ENCODE assay signal across 28 mouse cellular contexts in the genomic region with DNA sequence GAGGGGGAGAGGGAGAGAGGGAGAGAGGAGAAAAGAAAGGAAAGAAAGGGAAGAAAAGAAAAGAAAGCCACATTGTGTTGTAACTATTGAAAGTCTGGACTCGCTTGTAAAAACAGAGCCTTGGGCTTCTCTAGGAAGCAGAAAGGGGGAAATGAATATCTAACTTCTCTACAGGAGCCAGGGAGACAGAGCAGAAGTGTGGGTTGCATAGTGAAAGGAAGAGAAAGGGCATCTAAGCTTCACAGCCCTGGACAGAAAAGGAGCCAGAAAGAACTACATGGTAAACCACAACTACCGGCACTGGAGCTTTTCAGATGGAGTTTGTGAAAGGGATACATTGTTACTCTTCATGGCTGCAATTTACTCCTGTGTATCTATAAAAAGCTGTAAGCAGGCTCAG. TPM values are rescaled to one million over a fixed set of nuclear protein-coding genes. Genes with fewer than 3 reads are reported as not detected.
DNase-seq lines count a peak whose midpoint lies in the region; ATAC-seq and TF ChIP-seq lines count a peak whose summit lies in the region.
"Had no signal": no experiment of that assay in that cellular context is flagged by ENCODE, and none has a peak within 500 bp of the region (broad histone marks: within the 10 kb centered on the region; RNA-seq: fewer than 3 reads in every experiment).

No protein-coding gene starts in this region.

- no peak for DNase-seq in gastrocnemius, adult 2 months
- no peak for DNase-seq in gastrocnemius, adult 8-10 months (ENCODE audit: low spot score in 2 of 2)
- no peak for DNase-seq in heart, adult 11 months
- DNase-seq in midbrain, postnatal 0 days (ENCODE audit: low spot score) = no peak
- peak; percentile 16 for DNase-seq in naive thymus-derived CD4-positive, alpha-beta T cell, adult 2 months (ENCODE audit: low read depth)
- DNase-seq in right cerebral cortex, adult 2 months (ENCODE audit: low spot score in 2 of 2) = no peak
- DNase-seq: adrenal gland, postnatal 25 days; cerebellum, adult 9-10 months; gastrocnemius, postnatal 25 days; kidney, adult 9 months; kidney, postnatal 25 days; layer of hippocampus, postnatal 36 days; liver, embryonic 13.5 days; lung, adult 2 months; lung, postnatal 14 days had no signal

- no peak for TF ChIP-seq CTCF in gastrocnemius, adult 2 months (IDR thresholded peaks at IDR 0.05)
- TF ChIP-seq CTCF in midbrain, postnatal 0 days (IDR thresholded peaks at IDR 0.05) = no peak

- H3K4me2 ChIP-seq in heart, embryonic 14.5 days (ENCODE audit: low read length) = peak overlapping the region; percentile 27; the same call in 1 of the 2 replicates
- H3K4me2 ChIP-seq in midbrain, postnatal 0 days (ENCODE audit: low read depth, low read length, poor library complexity, severe bottlenecking) = no peak overlapping the region
- H3K4me2 ChIP-seq in midbrain, embryonic 15.5 days = no peak overlapping the region
- H3K4me2 ChIP-seq: limb, embryonic 13.5 days; liver, embryonic 13.5 days; midbrain, embryonic 13.5 days had no signal

- ATAC-seq in heart, embryonic 14.5 days (ENCODE audit: insufficient number of reproducible peaks, insufficient read depth, low FRiP score, low read depth) = no peak
- no peak for ATAC-seq in midbrain, postnatal 0 days (ENCODE audit: low FRiP score)
- ATAC-seq in midbrain, embryonic 15.5 days (replicated peaks) = no peak
- ATAC-seq: CD4-positive, CD25-positive, alpha-beta regulatory T cell, adult 4 months; forebrain, embryonic 16.5 days; hindbrain, postnatal 0 days; intestine, embryonic 16.5 days; midbrain, embryonic 13.5 days had no signal

- H3K27ac ChIP-seq in gastrocnemius, adult 2 months = peak overlapping the region; percentile 70
- peak overlapping the region; percentile 85 to 90 for H3K27ac ChIP-seq in heart, embryonic 14.5 days (replicated peaks in 1 of 2; ENCODE audit: control insufficient read depth in 1 of 2, insufficient read depth in 1 of 2, low read depth in 2 of 2, low read length in 2 of 2)
- H3K27ac ChIP-seq in midbrain, postnatal 0 days (ENCODE audit: low read depth, low read length) = 0 out of 2 replicates have a peak overlapping the region, but pooled peaks have one; percentile 12
- H3K27ac ChIP-seq in midbrain, embryonic 15.5 days = no peak overlapping the region
- H3K27ac ChIP-seq: forebrain, embryonic 10.5 days; hindbrain, postnatal 0 days; layer of hippocampus, adult 2 months; limb, embryonic 13.5 days; liver, embryonic 13.5 days; midbrain, embryonic 13.5 days had no signal

- H3K9me3 ChIP-seq in heart, embryonic 14.5 days (ENCODE audit: control insufficient read depth, low read length) = no peaks in the 10 kb centered on the region
- H3K9me3 ChIP-seq in midbrain, postnatal 0 days (ENCODE audit: low read length) = no peaks in the 10 kb centered on the region
- H3K9me3 ChIP-seq in midbrain, embryonic 15.5 days = no peaks in the 10 kb centered on the region
- H3K9me3 ChIP-seq: forebrain, embryonic 10.5 days; limb, embryonic 13.5 days; liver, embryonic 13.5 days; midbrain, embryonic 13.5 days had no signal

- peaks cover 14% of the 10 kb centered on the region in 2 experiments for H3K4me1 ChIP-seq in heart, embryonic 14.5 days (ENCODE audit: control insufficient read depth in 2 of 2, insufficient read depth in 2 of 2, low read length in 2 of 2)
- no peaks in the 10 kb centered on the region for H3K4me1 ChIP-seq in midbrain, postnatal 0 days (ENCODE audit: insufficient read depth, low read length)
- no peaks in the 10 kb centered on the region for H3K4me1 ChIP-seq in midbrain, embryonic 15.5 days
- H3K4me1 ChIP-seq: liver, embryonic 13.5 days; midbrain, embryonic 13.5 days had no signal

- intact Hi-C loops in gastrocnemius, adult 2 months (cut with DNase I) = no loop called here

- no peaks in the 10 kb centered on the region for H3K27me3 ChIP-seq in heart, embryonic 14.5 days (ENCODE audit: control insufficient read depth, insufficient read depth, low read length)
- H3K27me3 ChIP-seq in midbrain, postnatal 0 days (ENCODE audit: insufficient read depth, low read length) = no peaks in the 10 kb centered on the region
- no peaks in the 10 kb centered on the region for H3K27me3 ChIP-seq in midbrain, embryonic 15.5 days (replicated peaks)
- H3K27me3 ChIP-seq: limb, embryonic 13.5 days; liver, embryonic 13.5 days; midbrain, embryonic 13.5 days had no signal

- H3K9ac ChIP-seq in heart, embryonic 14.5 days (ENCODE audit: low read length) = peak overlapping the region; percentile 35; the same call in 1 of the 2 replicates
- H3K9ac ChIP-seq in midbrain, postnatal 0 days (replicated peaks; ENCODE audit: low read length, poor library complexity, severe bottlenecking) = no peak overlapping the region
- H3K9ac ChIP-seq in midbrain, embryonic 15.5 days = no peak overlapping the region
- H3K9ac ChIP-seq: limb, embryonic 13.5 days; liver, embryonic 13.5 days; midbrain, embryonic 13.5 days had no signal

- H3K4me3 ChIP-seq in gastrocnemius, adult 2 months = no peak overlapping the region
- no peak overlapping the region for H3K4me3 ChIP-seq in heart, embryonic 14.5 days (ENCODE audit: control insufficient read depth in 1 of 2, insufficient read depth in 1 of 2, low read depth in 1 of 2, low read length in 2 of 2)
- H3K4me3 ChIP-seq in midbrain, postnatal 0 days (ENCODE audit: low read depth, low read length) = no peak overlapping the region
- H3K4me3 ChIP-seq in midbrain, embryonic 15.5 days = no peak overlapping the region
- H3K4me3 ChIP-seq: forebrain, embryonic 10.5 days; layer of hippocampus, adult 2 months; limb, embryonic 13.5 days; liver, embryonic 13.5 days; midbrain, embryonic 13.5 days had no signal

- no peaks in the 10 kb centered on the region for H3K36me3 ChIP-seq in heart, embryonic 14.5 days (ENCODE audit: control insufficient read depth, insufficient read depth, low read length)
- no peaks in the 10 kb centered on the region for H3K36me3 ChIP-seq in midbrain, postnatal 0 days (ENCODE audit: insufficient read depth, low read length)
- no peaks in the 10 kb centered on the region for H3K36me3 ChIP-seq in midbrain, embryonic 15.5 days (replicated peaks)
- H3K36me3 ChIP-seq: forebrain, embryonic 10.5 days; limb, embryonic 13.5 days; liver, embryonic 13.5 days; midbrain, embryonic 13.5 days had no signal

- WGBS in heart, embryonic 14.5 days = 49% methylated on average over 2 of the region's 2 CpGs
- WGBS in midbrain, postnatal 0 days = 39% methylated on average over 2 of the region's 2 CpGs
- 28% methylated on average over 2 of the region's 2 CpGs for WGBS in midbrain, embryonic 15.5 days

RNA-seq across cellular contexts. Expression of a gene that starts 7.2 kb away (rescaled TPM):
- total RNA-seq in gastrocnemius, adult 2 months (2021) = not detected
- not detected for total RNA-seq in gastrocnemius, adult 8-10 months (2022)
- polyA plus RNA-seq in heart, embryonic 14.5 days (2014; fragmentation: Nextera tagmentation; extraction: Ambion mirVana) = 0.11 TPM in 1 of 2 replicates, not detected in the other
- total RNA-seq in midbrain, postnatal 0 days (2014; rRNA removed) = not detected in 2 replicates
- polyA plus RNA-seq in midbrain, postnatal 0 days (2015; fragmentation: Nextera tagmentation; extraction: Ambion mirVana) = not detected in 2 replicates
- 0.06 TPM in 1 of 2 replicates, not detected in the other for polyA plus RNA-seq in midbrain, embryonic 15.5 days (2015; fragmentation: Nextera tagmentation; extraction: Ambion mirVana)
- total RNA-seq: ES-E14; gastrocnemius, postnatal 25 days; hindbrain, postnatal 0 days; layer of hippocampus, adult 2 months; layer of hippocampus, postnatal 36 days; left cerebral cortex, postnatal 10 days had no signal
- polyA plus RNA-seq: forebrain, embryonic 10.5 days; forebrain, embryonic 16.5 days; hindbrain, postnatal 0 days; liver, embryonic 13.5 days; midbrain, embryonic 13.5 days; stomach, embryonic 16.5 days had no signal

RNA-seq across cellular contexts. Expression of a gene that starts 17.2 kb away (rescaled TPM):
- total RNA-seq in gastrocnemius, adult 2 months (2021) = 1 to 10 TPM in 1 of 2 experiments, under 1 TPM in 1; 0.43 to 1.5 TPM
- total RNA-seq in gastrocnemius, adult 8-10 months (2022) = under 1 TPM; 0.31 to 0.58 (median 0.47) TPM
- polyA plus RNA-seq in heart, embryonic 14.5 days (2014; fragmentation: Nextera tagmentation; extraction: Ambion mirVana) = 0.97 and 1.1 TPM in 2 replicates
- 1.1 and 1.6 TPM in 2 replicates for total RNA-seq in midbrain, postnatal 0 days (2014; rRNA removed)
- polyA plus RNA-seq in midbrain, postnatal 0 days (2015; fragmentation: Nextera tagmentation; extraction: Ambion mirVana) = 0.27 and 0.31 TPM in 2 replicates
- 0.36 and 0.43 TPM in 2 replicates for polyA plus RNA-seq in midbrain, embryonic 15.5 days (2015; fragmentation: Nextera tagmentation; extraction: Ambion mirVana)
